Mouse (Mus musculus) heart, postnatal 0 days (tissue): ENCODE data around the gene Fkbp4. TPM values are rescaled to one million over a fixed set of nuclear protein-coding genes. Genes with fewer than 3 reads are reported as not detected.
A peak's percentile ranks its signal among the peaks of the same experiment; 100 is the strongest.

Source experiments
- ATAC-seq: fragments of 200-750 bp; cut with Nextera tagmentation; 2 replicates; pipeline ENCODE4 v1.8.0; 2017; ENCODE audit warnings: low read depth, moderate number of reproducible peaks, moderate library complexity; ENCODE audit not compliant: insufficient read depth
- DNase-seq: peaks from one replicate; pipeline ENCODE4 v3.0.0-alpha.2; 2016; ENCODE audit warnings: low spot score
- H3K27ac ChIP-seq: fragments of 300-500 bp; sonication (generic); 2 replicates; pipeline ENCODE4 v1.5.1; 2014; ENCODE audit warnings: low read depth, mild to moderate bottlenecking
- H3K27me3 ChIP-seq: fragments of 300-500 bp; sonication (generic); 2 replicates; pipeline ENCODE4 v1.6.1; 2014; ENCODE audit warnings: low read length, mixed read lengths; ENCODE audit not compliant: control insufficient read depth, insufficient read depth
- H3K36me3 ChIP-seq: fragments of 300-500 bp; sonication (generic); replicated peaks from 2 replicates; pipeline ENCODE4 v1.6.1; 2014; ENCODE audit warnings: low read length, mixed read lengths; ENCODE audit not compliant: control insufficient read depth, insufficient read depth
- H3K4me1 ChIP-seq: fragments of 300-500 bp; sonication (generic); 2 replicates; pipeline ENCODE4 v1.6.1; 2014; ENCODE audit warnings: antibody characterized with exemption; ENCODE audit not compliant: control insufficient read depth, insufficient read depth
- H3K4me2 ChIP-seq: fragments of 300-500 bp; sonication (generic); 2 replicates; pipeline ENCODE4 v1.6.1; 2014; ENCODE audit warnings: low read depth, mild to moderate bottlenecking, low read length, moderate library complexity
- H3K4me3 ChIP-seq: fragments of 300-500 bp; sonication (generic); 2 replicates; pipeline ENCODE4 v1.5.1; 2014; ENCODE audit warnings: low read depth, low read length
- H3K9ac ChIP-seq: fragments of 300-500 bp; sonication (generic); replicated peaks from 2 replicates; pipeline ENCODE4 v1.6.1; 2014; ENCODE audit warnings: low read depth, low read length, mixed read lengths
- H3K9me3 ChIP-seq: fragments of 300-500 bp; sonication (generic); replicated peaks from 2 replicates; pipeline ENCODE4 v1.6.1; 2016; ENCODE audit warnings: low read length; ENCODE audit not compliant: control insufficient read depth
- CTCF ChIP-seq: IDR thresholded peaks from 2 replicates; pipeline ENCODE4 v1.5.1; 2016; ENCODE audit warnings: antibody characterized with exemption, control low read depth, low read depth
- EP300 ChIP-seq: IDR thresholded peaks from 2 replicates; pipeline ENCODE4 v1.6.1; 2016; ENCODE audit warnings: antibody characterized with exemption, low read depth
- WGBS: fragments of 180-500 bp; shearing (Covaris S2); extraction: QIAGEN DNeasy Blood & Tissue Kit; methylation state at CpG from one replicate; pipeline ENCODE4 v1.1.7; 2014; 5-methylcytosine and 5-hydroxymethylcytosine counted together
- polyA plus RNA-seq: library from polyadenylated mRNA; unstranded; fragments of >200 nt; fragmentation: Nextera tagmentation; extraction: Ambion mirVana; gene quantifications from 2 replicates; pipeline ENCODE4 v1.2.1, GENCODE M21; 2015
- total RNA-seq: library from RNA; depleted of rRNA; stranded (reverse); fragments of >200 nt; gene quantifications from 2 replicates; pipeline ENCODE4 v1.2.3, GENCODE M21; 2014; ENCODE audit warnings: low replicate concordance

The Fkbp4 gene
- total and polyA plus RNA-seq, 2 experiments from 2014 or later: 154 to 217 TPM

DNA sequence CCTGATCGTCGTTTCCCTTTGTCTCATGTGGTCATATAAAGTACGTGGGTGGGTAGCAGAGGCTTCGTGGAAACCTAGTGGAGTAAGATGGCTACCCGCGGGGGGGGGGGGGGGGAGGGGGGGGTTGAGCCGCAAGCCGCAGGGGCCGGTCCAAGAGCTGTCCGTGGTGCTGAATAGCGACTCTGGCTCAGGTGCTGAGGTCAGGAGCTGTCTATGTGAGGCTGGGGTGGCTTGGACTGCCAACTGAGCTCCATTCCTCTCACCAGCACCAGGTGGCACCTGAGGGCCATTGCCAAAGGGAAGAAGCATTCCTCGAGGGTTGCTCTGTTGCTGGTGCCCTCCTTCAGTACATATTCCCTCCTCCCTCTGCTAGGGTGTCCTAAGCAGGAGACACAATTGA lies 31.0 kb upstream of the Fkbp4 start:
- Histone ChIP-seq H3K4me3 (no peak overlapping the region), H3K27me3 (no peaks in the 10 kb centered on the region), H3K27ac (no peak overlapping the region), H3K36me3 (no peaks in the 10 kb centered on the region), H3K4me2 (0 out of 2 replicates have a peak overlapping the region, but pooled peaks have one; percentile 7), H3K9ac (no peak overlapping the region), H3K4me1 (no peaks in the 10 kb centered on the region), H3K9me3 (no peaks in the 10 kb centered on the region)
- no peak for ATAC-seq
- WGBS: 8% methylated on average over 11 of the region's 12 CpGs
- no peak for DNase-seq
- peak; percentile 28 for TF ChIP-seq CTCF
- no peak for TF ChIP-seq EP300

DNA sequence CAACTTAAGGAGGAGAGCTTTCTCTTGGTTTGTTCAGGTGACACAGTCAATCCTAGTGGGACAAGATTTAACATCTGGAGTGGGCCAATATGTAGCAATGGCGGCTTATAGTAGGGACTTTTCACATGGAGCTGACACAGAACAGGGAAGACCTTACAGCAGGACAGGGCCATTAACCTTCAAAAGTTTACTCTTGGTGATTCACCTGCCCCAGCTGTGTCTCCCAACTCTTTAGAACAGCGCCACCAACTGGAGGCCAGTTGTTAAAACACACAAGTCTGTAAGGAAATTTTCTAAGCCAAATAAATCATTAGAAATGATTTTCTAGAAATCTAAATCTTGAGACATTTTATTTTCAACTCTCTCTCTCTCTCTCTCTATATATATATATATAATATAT lies 28.8 kb upstream of the Fkbp4 start:
- no peak for TF ChIP-seq EP300
- TF ChIP-seq CTCF: no peak
- DNase-seq (no peak), ATAC-seq (no peak)
- no peaks in the 10 kb centered on the region for H3K9me3 ChIP-seq
- no peak overlapping the region for H3K4me3 ChIP-seq
- WGBS: 41% methylated on average over 2 of the region's 2 CpGs
- no peak overlapping the region for H3K9ac ChIP-seq
- no peak overlapping the region for H3K27ac ChIP-seq
- no peak overlapping the region for H3K4me2 ChIP-seq
- H3K4me1 ChIP-seq: no peaks in the 10 kb centered on the region
- H3K27me3 ChIP-seq: no peaks in the 10 kb centered on the region
- H3K36me3 ChIP-seq: no peaks in the 10 kb centered on the region

DNA sequence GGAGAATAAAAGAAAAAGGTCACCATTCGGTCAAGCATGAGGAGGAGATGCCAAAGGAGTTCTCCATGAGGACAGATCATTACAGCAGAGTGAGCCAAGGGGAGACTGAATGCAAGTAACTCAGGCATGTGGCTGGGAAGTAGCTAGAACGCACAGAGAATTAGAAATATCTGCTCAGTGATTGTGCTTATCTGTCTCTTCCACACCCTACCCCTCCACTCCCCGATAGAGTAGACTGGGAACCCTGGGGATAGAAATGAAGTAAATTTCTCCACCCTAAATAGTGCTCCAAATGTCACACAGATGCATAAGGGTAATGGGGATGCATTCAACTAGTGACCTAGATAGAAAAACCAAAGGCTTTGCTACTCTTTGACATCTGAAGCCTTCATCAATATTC lies 28.1 kb upstream of the Fkbp4 start:
- no peak overlapping the region for H3K27ac ChIP-seq
- no peaks in the 10 kb centered on the region for H3K4me1 ChIP-seq
- no peak for DNase-seq
- H3K36me3 ChIP-seq: no peaks in the 10 kb centered on the region
- no peak overlapping the region for H3K9ac ChIP-seq
- H3K4me2 ChIP-seq: no peak overlapping the region
- ATAC-seq: no peak
- no peak overlapping the region for H3K4me3 ChIP-seq
- no peaks in the 10 kb centered on the region for H3K27me3 ChIP-seq
- no peak for TF ChIP-seq EP300
- no peak for TF ChIP-seq CTCF
- 39% methylated on average over 3 of the region's 3 CpGs for WGBS
- H3K9me3 ChIP-seq: no peaks in the 10 kb centered on the region

DNA sequence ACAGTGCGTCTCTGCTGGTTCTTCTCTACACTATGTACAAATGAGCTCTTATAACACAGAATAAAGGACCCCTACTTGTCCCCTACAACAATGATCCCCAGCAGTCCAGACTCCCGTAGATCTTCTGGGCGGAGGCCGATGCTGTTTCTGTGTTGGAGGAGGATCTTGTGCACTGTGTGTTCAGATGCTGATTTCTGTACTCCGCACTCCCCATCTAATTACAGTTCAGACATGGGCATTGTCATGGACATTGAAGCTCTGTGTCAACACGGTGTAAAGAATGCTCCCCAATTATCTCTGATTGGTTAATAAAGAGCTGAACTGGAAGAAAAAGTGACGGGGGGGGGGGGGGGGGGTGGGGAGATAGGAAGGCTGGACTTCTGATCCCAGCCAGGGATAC lies 27.6 kb upstream of the Fkbp4 start:
- Histone ChIP-seq H3K4me3 (no peak overlapping the region), H3K27ac (no peak overlapping the region), H3K9ac (no peak overlapping the region), H3K27me3 (no peaks in the 10 kb centered on the region), H3K9me3 (no peaks in the 10 kb centered on the region), H3K4me1 (no peaks in the 10 kb centered on the region), H3K36me3 (no peaks in the 10 kb centered on the region), H3K4me2 (no peak overlapping the region)
- TF ChIP-seq EP300 (no peak), CTCF (no peak)
- WGBS: 62% methylated on average over 7 of the region's 7 CpGs
- DNase-seq (no peak), ATAC-seq (no peak)

DNA sequence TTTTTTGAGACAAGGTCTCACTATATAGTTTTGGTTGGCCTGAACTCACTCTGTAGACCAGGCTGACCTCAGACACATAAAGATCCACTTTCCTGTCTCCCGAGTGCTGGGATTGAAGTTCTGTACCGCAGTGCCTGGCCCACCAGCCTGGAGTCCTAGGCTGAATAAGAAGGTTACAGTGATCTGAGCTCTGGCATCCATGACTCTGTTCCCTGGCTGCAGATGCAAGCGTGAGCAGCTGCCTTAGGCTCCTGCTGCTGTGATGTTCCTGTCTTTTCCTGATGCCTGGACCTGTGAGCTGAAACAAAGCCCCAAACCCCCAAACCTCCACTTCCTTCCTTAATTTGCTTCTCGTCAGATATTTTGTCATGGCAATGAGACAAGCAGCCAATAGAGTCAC lies 26.5 kb upstream of the Fkbp4 start:
- no peak overlapping the region for H3K27ac ChIP-seq
- DNase-seq (no peak), ATAC-seq (no peak)
- TF ChIP-seq EP300 (no peak), CTCF (no peak)
- no peaks in the 10 kb centered on the region for H3K27me3 ChIP-seq
- H3K36me3 ChIP-seq: no peaks in the 10 kb centered on the region
- H3K9ac ChIP-seq: no peak overlapping the region
- H3K9me3 ChIP-seq: no peaks in the 10 kb centered on the region
- 78% methylated on average over 4 of the region's 4 CpGs for WGBS
- H3K4me2 ChIP-seq: no peak overlapping the region
- H3K4me3 ChIP-seq: no peak overlapping the region
- no peaks in the 10 kb centered on the region for H3K4me1 ChIP-seq

DNA sequence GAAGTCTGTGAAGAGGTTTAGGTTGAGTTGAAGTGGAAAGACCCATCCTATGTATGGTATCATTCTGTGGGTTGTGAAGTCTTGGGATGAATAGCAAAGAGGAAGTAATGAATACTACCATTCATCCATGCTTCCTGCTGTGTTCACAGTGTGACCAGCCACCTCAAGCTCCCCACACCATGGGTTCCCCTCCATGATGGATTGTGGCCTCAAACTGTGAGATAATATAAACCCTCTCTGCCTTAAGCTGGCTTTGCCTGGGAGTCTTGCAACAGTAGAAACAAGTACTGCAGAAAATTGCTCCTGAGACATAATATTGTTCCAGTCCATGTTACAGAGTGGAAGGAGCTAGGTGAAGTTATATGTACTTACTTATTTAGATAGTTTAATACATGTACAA lies 23.1 kb upstream of the Fkbp4 start:
- H3K9ac ChIP-seq: no peak overlapping the region
- H3K4me1 ChIP-seq: no peaks in the 10 kb centered on the region
- H3K4me2 ChIP-seq: no peak overlapping the region
- H3K4me3 ChIP-seq: no peak overlapping the region
- no peak overlapping the region for H3K27ac ChIP-seq
- H3K9me3 ChIP-seq: no peaks in the 10 kb centered on the region
- no peaks in the 10 kb centered on the region for H3K36me3 ChIP-seq
- H3K27me3 ChIP-seq: no peaks in the 10 kb centered on the region
- DNase-seq (no peak), ATAC-seq (no peak)
- no peak for TF ChIP-seq CTCF
- no peak for TF ChIP-seq EP300
